In genomic region chr11:19120871-19121270, GRCm38 (mm10) we compare ENCODE assay signal across 17 mouse cellular contexts.
DNase-seq lines count a peak whose midpoint lies in the region; ATAC-seq and TF ChIP-seq lines count a peak whose summit lies in the region.
"Had no signal": no experiment of that assay in that cellular context is flagged by ENCODE, and none has a peak within 500 bp of the region (broad histone marks: within the 10 kb centered on the region; RNA-seq: fewer than 3 reads in every experiment).

No protein-coding gene starts in this region.

- no peak for ATAC-seq in kidney, embryonic 16.5 days (ENCODE audit: low FRiP score, low TSS enrichment)
- peak; percentile 41; the same call in 1 of the 2 replicates for ATAC-seq in neural tube, embryonic 14.5 days (ENCODE audit: low read depth)
- ATAC-seq in embryonic facial prominence, embryonic 13.5 days (ENCODE audit: insufficient number of reproducible peaks, insufficient read depth, low FRiP score, low TSS enrichment, low read depth), result no peak
- ATAC-seq: CD4-positive, CD25-positive, alpha-beta regulatory T cell, adult 4 months had no signal

- H3K4me1 ChIP-seq in kidney, embryonic 16.5 days (ENCODE audit: insufficient read depth, low read length), result no peaks in the 10 kb centered on the region
- no peaks in the 10 kb centered on the region for H3K4me1 ChIP-seq in kidney, adult 2 months (ENCODE audit: control insufficient read depth, insufficient read depth, low read length)
- no peaks in the 10 kb centered on the region for H3K4me1 ChIP-seq in neural tube, embryonic 14.5 days (ENCODE audit: control insufficient read depth, insufficient read depth, low read length)
- H3K4me1 ChIP-seq in embryonic facial prominence, embryonic 13.5 days, result peaks cover 42% of the 10 kb centered on the region
- H3K4me1 ChIP-seq: heart, embryonic 15.5 days; liver, embryonic 15.5 days; megakaryocyte, embryonic 14.5 days had no signal

- H3K4me2 ChIP-seq in kidney, embryonic 16.5 days (replicated peaks; ENCODE audit: low read depth, low read length), result no peak overlapping the region
- no peak overlapping the region for H3K4me2 ChIP-seq in neural tube, embryonic 14.5 days (ENCODE audit: low read depth, low read length)
- no peak overlapping the region for H3K4me2 ChIP-seq in embryonic facial prominence, embryonic 13.5 days
- H3K4me2 ChIP-seq: heart, embryonic 15.5 days; liver, embryonic 15.5 days had no signal

- H3K9me3 ChIP-seq in kidney, embryonic 16.5 days (ENCODE audit: low read length), result no peaks in the 10 kb centered on the region
- no peaks in the 10 kb centered on the region for H3K9me3 ChIP-seq in neural tube, embryonic 14.5 days (ENCODE audit: control insufficient read depth, low read length)
- H3K9me3 ChIP-seq in embryonic facial prominence, embryonic 13.5 days, result no peaks in the 10 kb centered on the region
- H3K9me3 ChIP-seq: heart, embryonic 15.5 days; liver, embryonic 15.5 days; megakaryocyte, embryonic 14.5 days had no signal

- no peak for DNase-seq in kidney, adult 2 months
- no peak for DNase-seq in neural tube, embryonic 10.5 days (ENCODE audit: extremely low spot score, low spot score)
- DNase-seq in lung, postnatal 36 days, result peak; percentile 14
- DNase-seq in frontal cortex, postnatal 10 days (ENCODE audit: low spot score in 2 of 2), result no peak
- no peak for DNase-seq in testis, postnatal 10 days (ENCODE audit: low spot score)
- DNase-seq: adrenal gland, postnatal 14 days; cerebellum, adult 9-10 months; embryo, embryonic 11 days; right cerebral cortex, postnatal 14 days had no signal

- H3K4me3 ChIP-seq in kidney, embryonic 16.5 days (ENCODE audit: low read length), result no peak overlapping the region
- no peak overlapping the region for H3K4me3 ChIP-seq in kidney, adult 2 months (ENCODE audit: insufficient read depth, low read depth, low read length)
- no peak overlapping the region for H3K4me3 ChIP-seq in neural tube, embryonic 14.5 days (ENCODE audit: low read depth, low read length)
- H3K4me3 ChIP-seq in embryonic facial prominence, embryonic 13.5 days, result no peak overlapping the region
- H3K4me3 ChIP-seq: heart, embryonic 15.5 days; liver, embryonic 15.5 days; megakaryocyte, embryonic 14.5 days; myocyte had no signal

- H3K36me3 ChIP-seq in kidney, embryonic 16.5 days (ENCODE audit: insufficient read depth, low read length), result no peaks in the 10 kb centered on the region
- no peaks in the 10 kb centered on the region for H3K36me3 ChIP-seq in kidney, adult 2 months (ENCODE audit: control insufficient read depth, insufficient read depth, low read length)
- no peaks in the 10 kb centered on the region for H3K36me3 ChIP-seq in neural tube, embryonic 14.5 days (ENCODE audit: control insufficient read depth, insufficient read depth, low read length)
- H3K36me3 ChIP-seq in embryonic facial prominence, embryonic 13.5 days, result no peaks in the 10 kb centered on the region
- H3K36me3 ChIP-seq: heart, embryonic 15.5 days; liver, embryonic 15.5 days had no signal

- no peak for TF ChIP-seq CTCF in kidney, adult 2 months (conservative IDR thresholded peaks at IDR 0.05; ENCODE audit: insufficient read depth, insufficient read length, low read depth, low read length)

- WGBS in kidney, embryonic 16.5 days, result 53% methylated on average over 3 of the region's 3 CpGs
- 61% methylated on average over 3 of the region's 3 CpGs for WGBS in kidney, adult 2 months
- 46% methylated on average over 3 of the region's 3 CpGs for WGBS in neural tube, embryonic 14.5 days
- WGBS in embryonic facial prominence, embryonic 13.5 days, result 38% methylated on average over 3 of the region's 3 CpGs

- no peaks in the 10 kb centered on the region for H3K27me3 ChIP-seq in kidney, embryonic 16.5 days (ENCODE audit: insufficient read depth, low read length)
- H3K27me3 ChIP-seq in kidney, adult 2 months (replicated peaks; ENCODE audit: control insufficient read depth, insufficient read depth, low read length), result no peaks in the 10 kb centered on the region; the same call in 1 of the 2 replicates
- H3K27me3 ChIP-seq in neural tube, embryonic 14.5 days (ENCODE audit: control insufficient read depth, insufficient read depth, low read length), result no peaks in the 10 kb centered on the region
- H3K27me3 ChIP-seq in embryonic facial prominence, embryonic 13.5 days, result no peaks in the 10 kb centered on the region
- H3K27me3 ChIP-seq: heart, embryonic 15.5 days; liver, embryonic 15.5 days; megakaryocyte, embryonic 14.5 days had no signal

- no peak overlapping the region for H3K9ac ChIP-seq in kidney, embryonic 16.5 days (replicated peaks; ENCODE audit: low read length)
- no peak overlapping the region for H3K9ac ChIP-seq in neural tube, embryonic 14.5 days (replicated peaks; ENCODE audit: low read depth, low read length)
- H3K9ac ChIP-seq in embryonic facial prominence, embryonic 13.5 days, result no peak overlapping the region
- H3K9ac ChIP-seq: heart, embryonic 15.5 days; liver, embryonic 15.5 days had no signal

- H3K27ac ChIP-seq in kidney, embryonic 16.5 days (ENCODE audit: low read length), result peak overlapping the region; percentile 34
- H3K27ac ChIP-seq in kidney, adult 2 months (ENCODE audit: insufficient read depth, low read depth, low read length), result no peak overlapping the region
- no peak overlapping the region for H3K27ac ChIP-seq in neural tube, embryonic 14.5 days (ENCODE audit: low read depth, low read length)
- 0 out of 2 replicates have a peak overlapping the region, but pooled peaks have one; percentile 4 for H3K27ac ChIP-seq in embryonic facial prominence, embryonic 13.5 days
- H3K27ac ChIP-seq: heart, embryonic 15.5 days; liver, embryonic 15.5 days had no signal

- no peak for TF ChIP-seq POLR2A in kidney, adult 2 months (IDR thresholded peaks at IDR 0.05; ENCODE audit: low read depth, low read length)

Comparison
In these comparisons a context has a peak if more than half of its experiments do, and no peak if none do; other contexts are left out.
1. H3K27ac ChIP-seq: peak in kidney, embryonic 16.5 days (single experiment) and embryonic facial prominence, embryonic 13.5 days (single experiment); none in kidney, adult 2 months (single experiment) and neural tube, embryonic 14.5 days (single experiment).